Mouse (Mus musculus) spleen, postnatal 4 days (tissue): Measurements from ENCODE around the gene Gdpgp1.
A peak's percentile ranks its signal among the peaks of the same experiment; 100 is the strongest.

Experiments
- DNase-seq, 2 experiments: peaks; one replicate each; pipeline ENCODE4 v3.0.0; 2022; ENCODE audit warnings: low spot score in 2 of 2

Gdpgp1 gene

DNA sequence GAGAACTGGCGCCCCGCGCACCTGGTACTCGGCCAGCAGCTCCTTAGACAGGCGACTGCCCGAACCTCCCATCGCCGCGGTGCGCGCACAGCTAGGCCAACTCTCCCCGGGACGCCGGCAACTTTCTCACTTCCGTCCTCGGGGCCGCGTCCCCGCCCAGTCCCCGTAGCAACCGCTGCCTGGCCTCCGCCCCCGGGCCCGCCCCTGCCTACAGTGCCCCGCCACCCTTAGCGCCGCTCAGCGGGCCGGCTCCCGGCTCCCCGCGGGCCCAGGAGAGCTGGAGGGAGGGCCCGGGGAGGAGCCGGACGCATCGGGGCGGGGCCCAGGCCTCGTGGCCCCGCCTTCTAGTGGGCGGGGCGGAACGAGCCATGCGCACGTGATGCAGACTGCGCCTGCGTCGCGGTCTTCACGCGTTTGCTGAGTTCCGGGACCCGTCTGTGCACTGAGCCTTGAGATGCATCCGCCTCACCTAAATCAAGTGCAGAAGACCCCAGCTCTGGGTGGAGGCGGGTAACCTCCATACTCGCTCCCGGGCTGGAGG lies at the start of gene Gdpgp1, which contains the start of gene Cib1:
Gene Gdpgp1 (plus strand): TSS at position 377 of the 541 bp plus-strand sequence.
Gene Cib1 (minus strand): TSS at position 325 of the 541 bp plus-strand sequence.
- peak; percentile 98 to 99 for DNase-seq

DNA sequence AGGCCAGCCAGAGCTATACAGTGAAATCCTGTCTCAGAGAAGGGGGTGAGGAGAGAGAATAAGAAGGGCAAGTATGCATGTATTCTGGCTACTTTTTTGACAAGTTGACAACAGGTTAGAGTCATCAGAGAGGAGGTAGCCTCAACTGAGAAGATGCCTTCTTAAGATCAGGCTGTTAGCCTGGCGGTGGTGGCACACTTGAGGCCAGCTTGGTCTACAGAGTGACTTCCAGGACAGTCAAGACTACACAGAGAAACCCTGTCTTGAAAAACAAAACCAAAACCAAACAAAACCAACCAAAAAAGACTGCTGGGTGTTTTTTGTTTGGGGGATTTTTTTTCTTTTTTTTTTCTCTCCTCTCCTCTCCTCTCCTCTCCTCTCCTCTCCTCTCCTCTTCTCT lies 49.2 kb upstream of the Gdpgp1 start:
- no peak for DNase-seq

DNA sequence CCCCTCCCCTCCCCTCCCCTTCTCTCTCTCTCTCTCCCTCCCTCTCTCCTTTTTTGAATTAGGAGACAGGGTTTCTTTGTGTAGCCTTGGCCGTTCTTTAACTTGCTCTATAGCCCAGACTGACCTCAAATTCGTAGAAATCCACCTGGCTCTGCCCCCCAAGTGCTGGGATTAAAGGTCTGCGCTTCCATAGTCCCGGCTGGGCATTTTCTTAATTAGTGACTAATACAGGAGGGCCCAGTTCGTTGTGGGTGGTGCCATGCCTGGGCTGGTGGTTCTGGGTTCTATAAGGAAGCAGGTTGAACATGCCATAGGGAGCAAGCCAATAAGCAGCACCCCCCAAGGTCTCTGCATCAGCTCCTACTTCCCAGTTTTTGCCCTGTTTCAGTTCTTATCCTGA lies 48.7 kb upstream of the Gdpgp1 start:
- no peak for DNase-seq

DNA sequence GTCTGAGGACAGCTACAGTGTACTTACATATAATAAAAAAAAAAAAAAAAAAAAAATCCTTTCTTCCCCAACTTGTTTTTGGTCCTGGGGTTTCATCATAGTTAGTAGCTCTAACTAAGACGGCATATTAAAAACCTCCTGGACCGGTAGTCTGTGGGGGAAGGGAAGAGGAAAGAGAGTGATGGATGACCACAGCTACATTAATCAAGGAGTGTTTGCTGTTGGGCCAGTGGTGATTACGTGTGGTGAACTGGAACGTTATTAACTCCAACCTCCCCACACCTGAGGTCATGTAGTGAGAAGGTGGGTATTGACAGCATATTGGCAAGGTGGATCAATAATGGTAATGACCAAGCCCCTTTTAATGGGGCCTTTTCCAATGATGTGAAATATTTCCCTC lies 48.1 kb upstream of the Gdpgp1 start:
- DNase-seq = no peak

DNA sequence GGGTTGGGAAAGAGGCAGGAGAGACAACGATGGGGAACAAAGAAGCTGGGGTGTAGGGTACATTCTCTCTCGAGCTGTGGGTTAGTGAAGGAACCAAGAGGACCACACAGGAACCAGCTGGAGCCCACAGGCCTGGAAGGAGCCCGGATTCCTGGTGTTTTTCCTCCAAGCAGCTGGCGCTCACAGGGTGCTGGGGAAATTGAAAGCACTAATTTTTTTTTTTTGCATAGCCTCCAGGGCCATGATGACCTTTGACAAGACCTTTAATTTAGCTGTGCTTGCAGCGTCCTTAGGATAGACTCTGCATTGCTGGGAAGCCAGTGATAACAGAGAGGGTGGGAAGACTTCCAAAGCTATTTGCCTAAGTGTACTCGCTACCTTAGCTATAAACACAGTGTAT lies 47.7 kb upstream of the Gdpgp1 start:
- DNase-seq = no peak

DNA sequence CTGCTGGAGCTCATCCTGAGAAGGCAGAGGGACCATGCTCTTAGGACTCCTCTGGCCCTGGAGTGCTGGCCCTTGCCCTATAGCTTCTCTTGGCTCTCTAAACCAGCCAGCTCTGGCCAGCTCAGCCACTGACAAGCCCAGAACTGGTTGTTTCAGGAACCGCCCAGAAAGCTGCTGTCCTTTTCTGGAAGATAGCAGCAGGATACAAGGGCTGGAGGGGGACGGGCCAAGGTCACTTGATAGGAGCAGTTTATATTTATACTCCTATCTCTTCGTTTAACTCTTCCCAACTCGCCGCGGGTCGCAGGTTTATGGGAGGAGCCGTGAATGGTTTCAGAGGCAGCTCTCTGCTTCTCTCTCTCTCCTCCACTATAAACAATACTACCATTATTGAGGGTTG lies 46.6 kb upstream of the Gdpgp1 start:
- DNase-seq = peak; percentile 73 to 81

DNA sequence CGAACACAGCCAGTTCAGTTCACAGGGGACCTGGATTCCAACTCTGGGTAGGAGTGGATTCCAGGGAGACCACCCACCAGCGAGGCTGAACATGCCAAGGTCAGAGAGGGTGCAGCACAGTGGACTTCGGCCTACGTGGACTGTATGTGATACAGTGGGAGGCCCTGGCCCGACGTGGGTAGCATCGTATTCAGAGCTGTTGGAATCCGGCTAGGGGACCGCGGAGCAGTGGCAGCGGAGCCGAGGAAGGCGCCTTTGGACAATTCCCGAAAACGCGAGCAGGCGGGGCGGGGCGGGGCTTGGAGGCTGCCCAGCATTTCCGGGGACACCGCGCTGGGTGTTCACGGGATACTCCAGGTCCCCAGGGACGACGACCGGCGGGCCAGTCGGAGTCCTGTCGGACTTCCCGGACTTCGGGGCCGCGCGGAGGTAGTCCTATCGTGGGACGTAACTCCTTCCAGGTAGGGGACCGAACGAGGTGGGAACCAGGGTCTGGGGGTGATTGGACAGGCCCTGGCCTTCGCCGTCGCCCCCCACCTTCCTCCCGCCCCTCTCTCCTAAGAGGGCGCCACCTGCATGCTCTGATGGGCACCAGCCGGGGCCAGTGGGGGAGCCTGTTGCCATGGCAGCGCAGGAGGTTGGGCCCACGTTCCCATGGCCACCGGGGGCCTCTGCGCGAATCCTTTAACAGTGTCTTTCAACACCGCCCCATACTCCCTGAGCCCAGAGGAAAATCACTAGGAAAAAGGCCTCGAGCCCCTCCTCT lies 46.0 kb upstream of the Gdpgp1 start, which contains the start of gene Sema4b:
Gene Sema4b (plus strand): TSS at position 311 of the 766 bp plus-strand sequence.
- peak; percentile 81 to 90 for DNase-seq

DNA sequence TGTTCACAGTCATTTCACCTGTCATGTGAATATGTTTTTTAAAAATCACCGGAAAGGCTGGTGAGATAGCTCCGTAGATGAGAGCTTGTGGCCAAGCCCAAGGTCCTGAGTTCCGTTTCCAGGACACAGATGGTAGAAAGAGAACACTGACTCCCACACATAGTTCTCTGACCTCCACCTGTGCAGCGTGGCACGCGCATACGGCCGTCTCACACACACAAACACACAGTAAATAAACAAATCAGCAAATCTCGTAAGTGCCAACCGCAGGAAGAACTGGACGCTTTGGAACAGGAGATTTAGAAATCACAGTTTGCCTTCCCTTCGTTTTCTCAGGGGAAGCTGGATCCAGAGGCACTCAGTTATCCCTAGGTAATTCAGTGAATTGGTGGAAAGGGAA lies 45.2 kb upstream of the Gdpgp1 start:
- no peak for DNase-seq

DNA sequence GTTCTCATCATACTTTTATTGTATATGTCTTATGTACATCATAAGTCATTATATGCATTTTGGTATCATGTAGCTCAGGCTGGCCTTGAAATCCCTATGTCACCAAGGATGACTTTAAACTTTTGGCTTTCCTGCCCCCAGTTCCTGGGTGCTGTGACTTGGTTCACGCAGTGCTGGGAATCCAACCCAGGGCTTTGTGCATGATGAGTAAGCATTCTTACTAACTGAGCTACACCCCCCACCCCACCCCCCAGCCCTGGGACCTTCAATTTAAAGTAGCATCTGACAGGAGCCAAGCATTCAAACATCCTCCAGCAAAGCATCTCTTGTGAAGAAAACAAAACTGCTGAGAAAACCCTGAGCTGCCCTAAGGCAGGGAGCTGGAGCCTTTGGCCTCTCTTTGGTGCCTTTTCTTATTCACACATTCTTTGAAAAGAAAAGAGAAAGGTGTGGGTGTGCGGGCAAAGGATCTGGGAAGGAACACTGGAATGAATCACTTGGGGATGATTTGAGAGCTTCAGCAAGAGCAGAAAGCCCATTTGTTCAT lies 44.0 kb upstream of the Gdpgp1 start:
- no peak for DNase-seq

DNA sequence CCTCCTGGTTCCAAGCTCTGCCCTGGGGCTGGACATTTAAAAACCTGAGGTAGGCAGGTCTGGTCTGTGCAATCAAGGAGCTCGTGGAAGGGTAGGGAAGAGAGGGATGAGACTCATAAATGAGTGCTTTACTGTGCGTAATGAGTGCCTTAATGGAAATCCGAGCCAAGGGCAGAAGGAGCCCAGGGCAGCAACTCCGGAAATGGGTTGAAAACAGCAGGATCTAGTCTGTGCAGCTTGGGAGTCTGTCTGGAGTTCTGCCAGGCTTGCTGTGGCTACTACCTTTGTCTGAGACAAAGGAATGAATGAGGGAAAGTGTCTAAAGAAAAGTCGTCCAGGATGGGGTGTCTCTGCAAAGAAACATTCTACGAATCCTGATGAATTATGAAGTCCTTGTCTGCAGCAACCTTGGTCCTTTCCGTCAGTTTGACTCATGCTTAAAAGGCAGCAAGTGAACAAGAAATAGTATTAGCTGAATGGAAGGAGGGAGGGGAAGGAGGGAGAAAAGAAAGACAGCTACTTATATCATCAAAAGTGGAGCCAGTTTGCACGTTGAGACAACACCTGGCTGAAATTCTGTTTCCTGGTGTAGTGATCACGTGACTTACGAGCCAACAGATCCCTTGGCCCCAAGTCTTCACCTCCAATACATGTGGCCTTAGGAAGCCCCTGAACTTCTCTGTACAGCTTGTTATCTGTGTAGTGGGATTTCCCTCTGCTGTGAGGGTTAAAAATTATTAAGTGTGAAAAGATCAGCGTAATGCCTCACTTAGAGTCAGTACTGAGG lies 43.3 kb upstream of the Gdpgp1 start:
- DNase-seq = no peak

DNA sequence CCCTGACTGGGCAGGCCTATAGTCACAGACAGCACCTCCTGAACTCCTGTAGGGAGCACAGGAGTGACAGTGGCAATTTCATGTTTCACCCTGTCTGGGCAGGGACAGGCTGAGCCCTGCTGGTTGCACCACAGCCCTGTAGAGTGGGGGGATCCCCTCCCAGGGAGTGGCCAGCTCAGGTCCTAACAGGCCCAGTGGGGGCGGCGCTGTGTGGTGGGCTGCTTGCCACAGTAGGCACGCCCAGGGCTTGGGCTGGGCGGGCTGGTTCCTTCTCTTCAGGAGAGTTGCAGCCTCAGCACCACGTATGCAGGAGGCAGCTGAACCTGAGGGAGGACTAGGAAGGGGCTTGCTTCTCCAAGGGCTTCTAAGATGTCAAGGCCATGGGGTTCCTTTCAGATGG lies 41.2 kb upstream of the Gdpgp1 start:
- peak; percentile 73 to 85 for DNase-seq

DNA sequence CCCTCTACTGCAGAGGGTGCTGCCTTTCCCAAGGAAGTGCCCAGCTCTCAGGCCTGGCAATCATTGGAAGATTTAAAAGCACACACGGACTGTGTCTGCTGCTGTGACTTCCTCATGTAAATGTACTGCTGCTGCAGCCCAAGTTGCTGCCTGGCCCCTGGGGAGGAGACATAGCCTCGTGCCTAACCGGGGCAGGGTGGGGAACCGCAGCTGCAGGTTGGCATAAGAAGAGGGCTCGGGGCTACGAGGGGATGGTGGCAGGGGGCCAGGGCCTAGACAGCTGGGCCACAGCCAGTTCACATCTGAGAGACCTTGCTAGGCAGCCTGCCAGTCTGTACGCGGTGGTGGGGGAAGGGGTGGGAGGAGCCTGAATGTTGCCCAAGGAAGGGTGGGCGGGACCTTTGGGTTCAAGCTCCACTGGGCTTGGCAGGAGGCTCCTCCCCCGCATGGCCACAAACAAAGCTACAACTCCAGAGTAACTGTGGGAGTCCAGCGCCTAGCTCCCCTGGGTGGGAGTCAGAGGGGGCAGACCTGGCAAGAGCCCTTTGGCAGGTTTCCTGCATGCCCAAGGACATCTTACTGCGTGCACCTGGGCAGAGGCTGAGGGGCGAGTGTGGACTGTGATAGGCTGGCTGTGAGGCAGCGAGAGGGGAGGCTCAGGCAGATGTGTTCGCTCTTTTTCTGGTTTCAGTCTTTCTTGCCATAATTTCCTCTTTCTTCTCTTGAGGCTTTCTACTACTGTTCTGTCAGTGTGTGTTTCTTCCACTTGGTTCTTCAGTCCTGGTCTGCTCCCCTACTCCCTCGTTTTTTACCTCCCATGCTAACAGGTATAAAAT lies 40.2 kb upstream of the Gdpgp1 start:
- peak; percentile 91 to 92 for DNase-seq

DNA sequence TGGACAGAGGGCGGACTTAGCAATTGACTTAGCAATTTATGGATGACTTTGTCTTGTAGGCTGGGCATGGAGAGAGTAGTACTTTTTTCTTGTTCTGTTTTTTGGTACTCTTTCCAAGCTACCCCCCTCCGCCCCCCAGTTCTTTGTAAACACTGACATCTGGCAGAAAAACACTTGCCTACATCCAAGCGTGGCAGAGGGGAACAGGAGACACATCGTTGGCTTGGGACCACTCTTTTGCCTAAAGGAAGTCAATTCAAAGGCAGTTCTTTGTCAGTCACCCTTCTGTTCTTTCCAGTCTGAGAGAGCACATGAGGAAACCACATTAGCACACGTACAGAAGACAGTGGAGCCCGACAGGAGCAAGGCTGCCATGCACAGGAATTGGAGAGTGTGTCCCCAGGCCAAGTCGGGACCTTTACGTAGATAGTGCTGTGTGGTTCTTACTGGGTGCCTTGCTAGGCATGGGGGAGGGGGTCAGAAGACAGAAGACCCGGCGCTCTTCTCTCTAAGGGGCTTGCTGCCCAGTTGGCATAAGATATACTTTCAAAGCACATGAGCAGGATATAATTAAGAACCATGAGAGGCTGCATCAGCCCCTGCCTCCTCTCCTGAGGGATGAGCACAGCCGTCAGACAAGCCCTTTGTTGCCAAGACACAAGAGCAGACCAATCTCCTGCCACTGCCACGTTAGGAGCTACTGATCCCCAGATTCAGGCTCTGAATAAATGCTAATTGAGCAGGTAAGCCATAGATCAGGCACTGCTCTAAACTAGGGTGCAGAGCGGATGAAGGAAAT lies 38.5 kb upstream of the Gdpgp1 start:
- no peak for DNase-seq

DNA sequence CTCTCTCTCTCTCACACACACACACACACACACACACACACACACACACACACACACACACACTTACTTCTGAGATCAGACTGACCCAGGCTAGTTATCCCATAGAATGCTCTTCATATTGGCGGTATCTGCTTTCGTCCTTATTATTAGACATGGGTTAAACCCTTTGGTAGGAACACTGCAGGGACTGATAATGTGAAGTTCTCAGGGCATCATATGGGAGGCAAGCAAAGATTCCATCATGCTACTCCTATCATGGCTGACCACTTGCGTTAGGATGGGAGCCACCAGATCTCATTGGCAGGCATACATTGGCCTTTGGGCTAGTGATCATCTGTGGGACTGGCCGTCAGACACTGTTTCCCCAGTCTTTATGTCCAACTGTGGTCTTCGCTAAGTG lies 37.5 kb upstream of the Gdpgp1 start:
- no peak for DNase-seq

DNA sequence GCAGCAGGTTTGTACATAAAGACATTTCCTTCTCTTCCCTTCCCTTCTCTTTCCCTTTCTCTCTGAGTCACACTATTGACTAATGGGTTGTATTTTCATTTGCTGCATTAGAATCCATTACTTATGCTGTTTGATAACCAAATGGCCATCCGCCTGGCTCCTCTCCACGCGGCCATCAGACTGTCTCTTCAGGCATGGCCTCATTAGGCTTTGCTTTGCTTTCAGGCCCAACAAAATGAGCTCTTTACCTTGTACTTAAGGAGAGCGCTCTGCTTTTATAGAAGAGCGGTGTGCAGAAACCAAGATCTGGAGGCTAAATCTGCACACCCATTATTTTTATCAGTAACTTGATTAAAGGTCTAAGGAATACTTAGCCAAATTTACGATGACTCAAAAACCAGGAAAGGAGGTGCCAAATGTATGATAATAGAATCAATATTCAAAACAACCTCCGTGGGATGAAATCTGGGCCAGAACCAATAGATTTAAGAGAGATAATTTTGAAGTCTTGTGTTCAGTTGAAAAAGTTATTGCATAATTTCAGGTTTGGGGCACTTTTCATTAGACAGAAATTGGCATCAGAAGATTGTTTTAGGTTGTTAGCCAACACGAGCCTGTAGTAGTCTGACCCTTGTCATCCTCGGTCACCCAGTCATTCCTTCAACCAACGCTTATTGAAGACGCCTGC lies 36.9 kb upstream of the Gdpgp1 start:
- no peak for DNase-seq

DNA sequence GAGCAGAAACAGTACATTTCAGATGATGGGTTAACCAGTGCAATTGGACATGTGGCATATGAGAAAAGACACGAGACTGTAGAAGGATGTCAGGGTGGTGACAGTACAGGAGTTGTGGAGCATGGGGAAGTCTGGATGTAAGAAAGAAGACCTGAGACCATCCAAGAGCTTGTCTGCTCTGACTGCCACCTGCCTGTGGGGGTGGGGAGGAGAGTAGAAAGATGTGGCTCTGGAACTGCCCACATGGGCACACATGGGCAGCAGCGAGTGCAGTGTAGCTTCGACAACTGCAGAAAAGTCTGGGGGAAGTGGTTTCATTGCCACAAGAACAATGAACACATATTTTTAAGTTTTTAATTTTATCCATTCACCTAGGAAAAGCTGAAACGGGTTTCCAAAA lies 35.3 kb upstream of the Gdpgp1 start:
- DNase-seq = peak; percentile 66 to 80

DNA sequence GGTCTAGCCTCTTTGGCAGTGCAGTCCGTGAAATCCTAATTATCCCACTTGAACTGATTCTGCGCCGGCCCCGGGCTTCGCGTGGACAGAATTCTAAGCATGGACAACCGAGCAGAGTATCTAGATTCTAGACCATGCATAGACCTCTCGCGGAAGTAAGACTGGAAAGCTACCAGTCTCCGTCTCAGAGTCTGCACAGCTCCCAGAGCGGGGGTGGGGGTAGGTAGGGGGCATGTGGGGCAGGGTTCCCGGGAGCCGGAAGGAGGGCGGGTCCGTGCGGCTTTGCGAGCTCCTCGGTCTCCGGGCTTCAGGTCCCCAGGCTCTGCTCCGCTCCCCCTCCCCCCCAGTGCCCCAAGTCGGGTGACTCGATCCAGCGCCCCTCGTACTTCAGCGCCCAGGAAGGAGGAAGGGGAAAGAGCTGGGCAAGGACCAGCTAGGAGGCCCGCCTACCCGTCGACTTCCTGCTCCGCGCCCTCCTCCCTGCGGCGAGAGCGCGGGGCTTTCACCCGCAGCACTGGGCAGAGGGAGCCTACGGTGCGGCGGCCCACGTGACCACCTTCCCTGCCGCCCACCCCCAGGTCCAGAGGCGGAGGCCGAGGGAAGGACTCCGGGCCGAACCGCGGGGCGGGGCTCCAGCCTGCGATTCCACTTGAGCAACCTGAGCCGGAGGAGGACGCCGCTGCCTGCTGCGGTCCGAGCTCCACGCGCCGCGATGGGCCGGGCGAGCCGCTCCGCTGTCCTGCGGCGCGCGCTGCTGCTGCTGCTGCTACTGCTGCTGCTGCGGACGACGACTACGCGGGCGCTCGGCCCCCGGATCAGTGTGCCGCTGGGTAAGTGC lies 34.5 kb upstream of the Gdpgp1 start:
- DNase-seq = peak; percentile 82 to 91

DNA sequence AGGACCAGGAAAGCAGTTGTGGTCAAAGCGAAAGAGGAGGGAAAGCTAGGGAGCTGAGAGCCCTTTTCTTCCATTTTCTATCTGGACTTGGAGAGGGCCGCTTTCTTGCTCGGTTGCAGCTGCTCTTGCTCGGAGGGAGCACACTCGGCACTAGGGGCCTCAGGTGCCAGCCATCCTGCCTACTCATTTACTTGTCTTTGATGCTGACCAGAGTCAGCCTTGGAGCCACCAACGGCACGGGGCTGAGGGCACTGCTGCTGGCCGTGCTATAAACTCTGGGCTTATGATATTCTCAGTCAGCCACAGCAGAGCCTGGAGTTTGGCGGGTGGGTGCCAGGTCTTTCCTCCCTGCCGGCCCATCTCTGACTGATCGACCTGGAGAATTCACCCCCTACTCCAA lies 33.8 kb upstream of the Gdpgp1 start:
- DNase-seq = peak; percentile 48 to 81

DNA sequence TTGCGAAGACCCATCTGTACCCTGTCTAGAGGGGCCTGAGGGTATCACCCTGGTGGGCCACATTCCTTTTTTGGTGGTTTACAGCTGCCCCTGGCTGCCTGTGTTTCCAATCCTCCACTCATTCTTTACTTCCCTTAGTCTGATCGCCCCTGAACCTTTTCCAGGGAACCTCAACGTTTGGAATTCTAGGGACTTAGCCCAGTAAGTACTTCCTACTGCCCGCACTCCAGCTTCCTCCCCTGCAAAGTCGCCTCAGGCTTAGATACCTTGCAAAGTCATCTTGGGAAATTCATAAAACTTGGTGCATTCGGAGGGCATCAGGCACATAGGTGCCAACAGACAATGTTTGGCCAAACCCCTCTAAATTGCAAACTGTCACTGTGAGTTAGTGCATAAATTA lies 33.4 kb upstream of the Gdpgp1 start:
- DNase-seq = peak in 1 of 2 experiments; percentile 70
